Mouse (Mus musculus) CH12.LX (cell line): Measurements from ENCODE around the gene Lhfp. TPM values are rescaled to one million over a fixed set of nuclear protein-coding genes. Genes with fewer than 3 reads are reported as not detected.

ENCODE experiments used
- DNase-seq: peaks from one replicate; pipeline ENCODE4 v3.0.0-alpha.2; 2013; ENCODE audit errors: extremely low read depth
- H3K27ac ChIP-seq: 2 replicates; pipeline ENCODE4 v1.5.1; 2012; ENCODE audit warnings: low read depth, mild to moderate bottlenecking, control low read depth, moderate library complexity; ENCODE audit not compliant: insufficient read depth
- H3K27me3 ChIP-seq: replicated peaks from 2 replicates; pipeline ENCODE3; 2012; ENCODE audit warnings: inconsistent platforms
- H3K36me3 ChIP-seq, 2 experiments: replicated peaks in 1 of 2; 2 replicates each; pipeline versions ENCODE3 to v1.6.1; 2012; ENCODE audit warnings: inconsistent platforms in 1 of 2, low read length in 1 of 2, mild to moderate bottlenecking in 1 of 2, mixed read lengths in 1 of 2, moderate library complexity in 1 of 2; ENCODE audit not compliant: control insufficient read depth in 1 of 2, insufficient read depth in 1 of 2
- H3K4me1 ChIP-seq, 2 experiments: 2 replicates each; pipeline ENCODE4 v1.6.1; 2012; ENCODE audit warnings: inconsistent platforms in 1 of 2, moderate library complexity in 1 of 2; ENCODE audit not compliant: insufficient read depth in 2 of 2, control insufficient read depth in 1 of 2
- H3K4me2 ChIP-seq: 2 replicates; pipeline ENCODE4 v1.6.1; 2012; ENCODE audit warnings: low read depth, mild to moderate bottlenecking, control low read depth; ENCODE audit not compliant: poor library complexity, insufficient read depth, severe bottlenecking
- H3K4me3 ChIP-seq, 3 experiments: fragments of 150-350 bp in 1 of 3; sonication (generic) in 1 of 3; replicated peaks in 1 of 3; 2 replicates each; pipeline versions ENCODE3 to v1.5.1; 2011 to 2012; ENCODE audit warnings: low read depth in 2 of 3, low read length in 2 of 3, mild to moderate bottlenecking in 2 of 3, moderate library complexity in 2 of 3, control low read depth in 1 of 3, improper control_type of control experiment in 1 of 3, inconsistent platforms in 1 of 3, mixed read lengths in 1 of 3; ENCODE audit not compliant: poor library complexity in 1 of 3
- H3K79me2 ChIP-seq: replicated peaks from 2 replicates; pipeline ENCODE4 v1.6.1; 2012; ENCODE audit warnings: mild to moderate bottlenecking, moderate library complexity; ENCODE audit not compliant: control insufficient read depth, poor library complexity, insufficient read depth, severe bottlenecking; ENCODE audit errors: extremely low read depth
- H3K9ac ChIP-seq: 2 replicates; pipeline ENCODE4 v1.6.1; 2012; ENCODE audit warnings: low read depth, mild to moderate bottlenecking, control low read depth, moderate library complexity; ENCODE audit not compliant: insufficient read depth
- H3K9me3 ChIP-seq: replicated peaks from 2 replicates; pipeline ENCODE3; 2012; ENCODE audit warnings: low read length, inconsistent platforms, mixed read lengths
- BHLHE40 ChIP-seq: IDR thresholded peaks from 2 replicates; pipeline ENCODE4 v1.6.1; 2011; ENCODE audit warnings: mild to moderate bottlenecking, low read depth, low read length, improper control_type of control experiment
- CHD2 ChIP-seq: IDR thresholded peaks from 2 replicates; pipeline ENCODE4 v1.6.1; 2011; ENCODE audit warnings: low read length, improper control_type of control experiment
- CTCF ChIP-seq, 2 experiments: IDR thresholded peaks in 1 of 2; conservative IDR thresholded peaks in 1 of 2; 2 replicates each; pipeline ENCODE4 v1.5.1; 2011 to 2012; ENCODE audit warnings: low read depth in 2 of 2, low read length in 2 of 2, improper control_type of control experiment in 1 of 2, inconsistent platforms in 1 of 2, mild to moderate bottlenecking in 1 of 2, moderate library complexity in 1 of 2
- GABPA ChIP-seq: IDR thresholded peaks from 2 replicates; pipeline ENCODE4 v1.6.1; 2012; ENCODE audit warnings: low read depth, low read length, improper control_type of control experiment, inconsistent platforms; ENCODE audit not compliant: insufficient replicate concordance
- IRF4 ChIP-seq: IDR thresholded peaks from 2 replicates; pipeline ENCODE4 v1.6.1; 2014; ENCODE audit warnings: low read depth, mild to moderate bottlenecking, inconsistent platforms, low read length, improper control_type of control experiment
- KAT2A ChIP-seq: IDR thresholded peaks from 2 replicates; pipeline ENCODE4 v1.6.1; 2012; ENCODE audit warnings: low read length, improper control_type of control experiment, inconsistent platforms; ENCODE audit not compliant: insufficient replicate concordance
- MAX ChIP-seq: IDR thresholded peaks from 2 replicates; pipeline ENCODE4 v1.6.1; 2011; ENCODE audit warnings: low read length, improper control_type of control experiment
- MAZ ChIP-seq: IDR thresholded peaks from 2 replicates; pipeline ENCODE4 v1.6.1; 2012; ENCODE audit warnings: low read depth, mild to moderate bottlenecking, inconsistent platforms, low read length, improper control_type of control experiment, moderate library complexity
- NRF1 ChIP-seq: IDR thresholded peaks from 2 replicates; pipeline ENCODE4 v1.6.1; 2014; ENCODE audit warnings: low read depth, mild to moderate bottlenecking, inconsistent platforms, low read length, improper control_type of control experiment, moderate library complexity
- PAX5 ChIP-seq: IDR thresholded peaks from 2 replicates; pipeline ENCODE4 v1.6.1; 2012; ENCODE audit warnings: low read length, inconsistent platforms, mixed read lengths
- POLR2A ChIP-seq: IDR thresholded peaks from 2 replicates; pipeline ENCODE4 v1.6.1; 2011; ENCODE audit warnings: low read depth, mild to moderate bottlenecking, improper control_type of control experiment, low read length
- RAD21 ChIP-seq: IDR thresholded peaks from 2 replicates; pipeline ENCODE4 v1.6.1; 2011; ENCODE audit warnings: low read depth, mild to moderate bottlenecking, low read length, improper control_type of control experiment, moderate library complexity
- RCOR1 ChIP-seq: conservative IDR thresholded peaks from 2 replicates; pipeline ENCODE4 v1.6.1; 2012; ENCODE audit warnings: low read depth, mild to moderate bottlenecking, inconsistent platforms, low read length, improper control_type of control experiment
- SIN3A ChIP-seq: IDR thresholded peaks from 2 replicates; pipeline ENCODE4 v1.6.1; 2012; ENCODE audit warnings: low read length, improper control_type of control experiment, inconsistent platforms
- SMC3 ChIP-seq: IDR thresholded peaks from 2 replicates; pipeline ENCODE4 v1.6.1; 2011; ENCODE audit warnings: low read depth, low read length, improper control_type of control experiment
- TBP ChIP-seq: conservative IDR thresholded peaks from 2 replicates; pipeline ENCODE4 v1.6.1; 2011; ENCODE audit warnings: low read depth, low read length, improper control_type of control experiment
- TCF12 ChIP-seq: IDR thresholded peaks from 2 replicates; pipeline ENCODE4 v1.6.1; 2014; ENCODE audit warnings: low read depth, mild to moderate bottlenecking, inconsistent platforms, low read length, improper control_type of control experiment
- ZC3H11A ChIP-seq: IDR thresholded peaks from 2 replicates; pipeline ENCODE4 v1.6.1; 2012; ENCODE audit warnings: low read depth, mild to moderate bottlenecking, inconsistent platforms, low read length, improper control_type of control experiment
- ZNF384 ChIP-seq: IDR thresholded peaks from 2 replicates; pipeline ENCODE4 v1.6.1; 2012; ENCODE audit warnings: low read depth, low read length, improper control_type of control experiment, inconsistent platforms
- dilution Hi-C: fragments of 300-500 bp; cut with MboI; formaldehyde crosslinking; loops from 2 replicates; pipeline ENCODE4 v1.14.3; 2020; ENCODE audit warnings: low sequenced_read_pairs; ENCODE audit not compliant: extremely low pct_unique_long_range_greater_than_20kb, extremely low pct_ligation_motif_present
- in situ Hi-C: fragments of 300-500 bp; cut with MboI; formaldehyde crosslinking; loops from 3 replicates; pipeline ENCODE4 v1.14.3; 2019; ENCODE audit warnings: low sequenced_read_pairs, low pct_ligation_motif_present, low pct_unique_long_range_greater_than_20kb, mixed read lengths
- polyA plus RNA-seq: library from polyadenylated mRNA; unstranded; fragments of >175 nt; gene quantifications from 2 replicates; pipeline ENCODE4 v1.2.1, GENCODE M21; 2012; ENCODE audit warnings: low read depth; ENCODE audit not compliant: insufficient read length
- total RNA-seq, 2 experiments: library from RNA; depleted of rRNA; stranded (reverse); fragments of 300-350 nt in 1 of 2; fragments of >200 nt in 1 of 2; gene quantifications; 2 replicates each; pipeline ENCODE4 v1.2.3; 2012 to 2014

Lhfp gene
- total and polyA plus RNA-seq, 3 experiments = not detected

- no peaks in the 10 kb centered on the region for H3K27me3 ChIP-seq
- TF ChIP-seq NRF1 (no peak), TCF12 (no peak), IRF4 (no peak), RAD21 (no peak; the same call in 1 of the 2 replicates), MAX (no peak), ZC3H11A (no peak), BHLHE40 (no peak), CTCF (conservative IDR thresholded peaks at IDR 0.05 in 1 of 2, IDR thresholded peaks at IDR 0.05 in 1 of 2; ENCODE audit: low read depth in 2 of 2, low read length in 2 of 2) (peak in 1 of 2 experiments; percentile 43; a peak in 2 of 4 replicates), SMC3 (peak; percentile 28; the same call in 1 of the 2 replicates)
- H3K4me2 ChIP-seq = no peak overlapping the region
- in situ Hi-C loops (no loop called here), dilution Hi-C loops (no loop called here)
- peaks cover 57 to 75% of the 10 kb centered on the region in 2 experiments for H3K36me3 ChIP-seq
- H3K9ac ChIP-seq = no peak overlapping the region
- no peaks in the 10 kb centered on the region for H3K79me2 ChIP-seq
- no peak for DNase-seq
- H3K4me3 ChIP-seq = no peak overlapping the region
- H3K4me1 ChIP-seq = no peaks in the 10 kb centered on the region
- H3K27ac ChIP-seq = no peak overlapping the region
- H3K9me3 ChIP-seq = no peaks in the 10 kb centered on the region
Measured at GRCm38 (mm10) chr3:52994666-52995065, 46.7 kb upstream of the Lhfp start.

- Histone ChIP-seq H3K36me3 (peaks cover 57 to 78% of the 10 kb centered on the region in 2 experiments), H3K9me3 (no peaks in the 10 kb centered on the region), H3K4me3 (no peak overlapping the region), H3K27ac (no peak overlapping the region), H3K9ac (no peak overlapping the region), H3K27me3 (no peaks in the 10 kb centered on the region), H3K4me2 (no peak overlapping the region), H3K79me2 (no peaks in the 10 kb centered on the region)
- in situ Hi-C loops = no loop called here
- DNase-seq = no peak
- dilution Hi-C loops = no loop called here
- no peak for TF ChIP-seq GABPA
- TF ChIP-seq TBP = no peak
- TF ChIP-seq ZNF384 = no peak
- TF ChIP-seq ZC3H11A = no peak
- TF ChIP-seq POLR2A = no peak
- no peak for TF ChIP-seq PAX5
- TF ChIP-seq KAT2A = no peak
- no peak for TF ChIP-seq RCOR1
- no peak for TF ChIP-seq SIN3A
- no peak for TF ChIP-seq MAZ
- TF ChIP-seq CHD2 = no peak
- TF ChIP-seq, all 38 proteins: peak for 0
- H3K4me1 ChIP-seq = no peaks in the 10 kb centered on the region
Measured at GRCm38 (mm10) chr3:52996635-52997034, 44.7 kb upstream of the Lhfp start.
